Mouse (Mus musculus) kidney, postnatal 0 days (tissue): ENCODE measurements around the gene Ikzf3. TPM values are rescaled to one million over a fixed set of nuclear protein-coding genes. Genes with fewer than 3 reads are reported as not detected.

Experiments
- ATAC-seq: fragments of 200-750 bp; cut with Nextera tagmentation; replicated peaks from 2 replicates; pipeline ENCODE4 v1.8.0; 2017; ENCODE audit warnings: low read depth, moderate number of reproducible peaks, moderate TSS enrichment, moderate library complexity; ENCODE audit not compliant: low FRiP score
- DNase-seq: peaks from one replicate; pipeline ENCODE4 v3.0.0-alpha.2; 2016; ENCODE audit warnings: low spot score
- H3K27ac ChIP-seq: fragments of 300-500 bp; sonication (generic); 2 replicates; pipeline ENCODE4 v1.5.1; 2014; ENCODE audit warnings: mild to moderate bottlenecking
- H3K27me3 ChIP-seq: fragments of 300-500 bp; sonication (generic); 2 replicates; pipeline ENCODE4 v1.6.1; 2014; ENCODE audit warnings: low read length, mixed read lengths; ENCODE audit not compliant: insufficient read depth
- H3K36me3 ChIP-seq: fragments of 300-500 bp; sonication (generic); 2 replicates; pipeline ENCODE4 v1.6.1; 2014; ENCODE audit warnings: low read length, mixed read lengths; ENCODE audit not compliant: insufficient read depth
- H3K4me1 ChIP-seq: fragments of 300-500 bp; sonication (generic); replicated peaks from 2 replicates; pipeline ENCODE4 v1.6.1; 2014; ENCODE audit warnings: antibody characterized with exemption, low read length, mixed read lengths; ENCODE audit not compliant: insufficient read depth
- H3K4me2 ChIP-seq: fragments of 300-500 bp; sonication (generic); 2 replicates; pipeline ENCODE4 v1.6.1; 2014; ENCODE audit warnings: mild to moderate bottlenecking, low read length, moderate library complexity, mixed read lengths
- H3K4me3 ChIP-seq: fragments of 300-500 bp; sonication (generic); replicated peaks from 2 replicates; pipeline ENCODE4 v1.5.1; 2014; ENCODE audit warnings: low read depth, low read length
- H3K9ac ChIP-seq: fragments of 300-500 bp; sonication (generic); 2 replicates; pipeline ENCODE4 v1.6.1; 2014; ENCODE audit warnings: low read depth, low read length
- H3K9me3 ChIP-seq: fragments of 300-500 bp; sonication (generic); replicated peaks from 2 replicates; pipeline ENCODE4 v1.6.1; 2016; ENCODE audit warnings: low read length, inconsistent platforms, mixed read lengths
- CTCF ChIP-seq: IDR thresholded peaks from 2 replicates; pipeline ENCODE4 v1.5.1; 2016; ENCODE audit warnings: antibody characterized with exemption, low read depth, mild to moderate bottlenecking, moderate library complexity
- WGBS: fragments of 180-500 bp; shearing (Covaris S2); extraction: QIAGEN DNeasy Blood & Tissue Kit; methylation state at CpG from one replicate; pipeline ENCODE4 v1.1.7; 2014; 5-methylcytosine and 5-hydroxymethylcytosine counted together
- polyA plus RNA-seq: library from polyadenylated mRNA; unstranded; fragments of >200 nt; fragmentation: Nextera tagmentation; extraction: Ambion mirVana; gene quantifications from 2 replicates; pipeline ENCODE4 v1.2.1, GENCODE M21; 2015

Gene Ikzf3
- polyA plus RNA-seq, 1 experiment from 2014 or later, result 0.29 TPM

DNA sequence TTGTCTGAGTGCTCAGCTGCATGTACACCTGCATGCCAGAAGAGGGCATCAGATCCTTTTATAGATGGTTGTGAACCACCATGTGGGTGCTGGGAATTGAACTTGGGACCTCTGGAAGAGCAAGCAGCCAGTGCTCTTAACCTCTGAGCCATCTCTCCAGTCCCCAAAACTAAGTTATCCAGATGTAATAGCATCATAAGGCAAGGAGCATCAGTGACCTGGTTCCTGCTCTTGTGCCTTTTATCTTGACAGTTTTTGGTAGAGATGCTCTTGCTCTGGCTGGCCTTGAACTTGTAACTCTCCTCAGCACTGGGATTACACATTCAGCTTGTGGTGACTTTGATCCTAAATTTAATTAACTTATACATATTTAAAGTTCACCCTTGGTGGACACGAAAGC, 102.1 kb downstream of the Ikzf3 start:
- H3K4me1 ChIP-seq, result peaks cover 6% of the 10 kb centered on the region; the same call in 1 of the 2 replicates
- DNase-seq, result no peak
- H3K27ac ChIP-seq, result no peak overlapping the region
- no peaks in the 10 kb centered on the region for H3K9me3 ChIP-seq
- H3K27me3 ChIP-seq, result no peaks in the 10 kb centered on the region
- 0 out of 2 replicates have a peak, but pooled peaks have one; percentile 19 for TF ChIP-seq CTCF
- H3K36me3 ChIP-seq, result no peaks in the 10 kb centered on the region
- WGBS, result 96% methylated on average over 1 of the region's 1 CpGs
- no peak for ATAC-seq
- H3K4me2 ChIP-seq, result no peak overlapping the region
- no peak overlapping the region for H3K4me3 ChIP-seq
- no peak overlapping the region for H3K9ac ChIP-seq

DNA sequence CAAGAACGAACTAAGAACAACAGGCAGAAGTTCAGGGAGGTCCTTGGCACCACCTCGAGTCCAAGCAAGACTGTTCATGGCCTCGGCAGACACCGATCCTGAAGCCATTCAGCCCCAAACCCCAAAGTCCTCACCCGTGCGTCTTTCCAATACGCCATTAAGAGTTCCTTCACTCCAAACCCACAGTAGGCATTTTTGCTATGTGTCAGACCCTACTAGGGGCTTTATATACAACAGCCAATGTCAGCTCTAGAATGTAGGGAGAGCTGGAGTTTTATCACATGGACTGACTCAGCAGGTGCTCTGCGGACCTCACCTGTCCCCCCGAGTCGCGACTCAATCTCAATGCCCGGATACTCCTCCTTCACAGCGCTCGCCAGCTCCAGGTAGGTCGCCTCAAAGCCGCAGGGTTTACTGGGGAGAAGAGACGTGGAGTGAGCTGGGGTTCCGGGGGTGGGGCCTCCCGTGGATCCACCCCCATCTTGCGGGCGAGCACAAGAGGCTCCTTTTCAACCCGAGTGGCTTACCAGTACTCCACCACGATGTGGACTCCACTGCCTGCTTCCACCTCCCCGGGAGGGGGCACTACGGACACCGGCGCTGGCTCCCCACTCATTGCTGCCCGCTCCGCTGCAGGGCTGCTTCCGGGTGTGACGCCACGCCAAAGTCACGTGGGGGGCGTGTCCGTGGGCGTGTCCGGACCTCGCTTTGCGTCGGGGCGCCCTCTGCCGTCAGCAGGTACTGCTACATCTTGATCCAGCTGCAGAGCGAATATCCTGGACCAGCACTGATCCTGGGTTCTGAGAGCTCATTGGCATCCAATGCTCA, 107.3 kb downstream of the Ikzf3 start, which contains the start of gene Mien1:
Gene Mien1 (minus strand): TSS at position 661 of the 828 bp plus-strand sequence.
- H3K36me3 ChIP-seq, result peaks cover 22% of the 10 kb centered on the region
- peak; percentile 95 for DNase-seq
- peak within 1 kb of the TSS; percentile 95 for H3K4me2 ChIP-seq
- H3K9ac ChIP-seq, result peak within 1 kb of the TSS; percentile 70
- H3K27me3 ChIP-seq, result no peaks in the 10 kb centered on the region
- H3K4me1 ChIP-seq, result no peaks in the 10 kb centered on the region; the same call in 1 of the 2 replicates
- peak within 1 kb of the TSS; percentile 66 for H3K27ac ChIP-seq
- 2% methylated on average over 43 of the region's 43 CpGs for WGBS
- H3K9me3 ChIP-seq, result no peaks in the 10 kb centered on the region
- peak; percentile 98 for TF ChIP-seq CTCF
- H3K4me3 ChIP-seq, result peak within 1 kb of the TSS; percentile 62
- peak; percentile 93 for ATAC-seq

DNA sequence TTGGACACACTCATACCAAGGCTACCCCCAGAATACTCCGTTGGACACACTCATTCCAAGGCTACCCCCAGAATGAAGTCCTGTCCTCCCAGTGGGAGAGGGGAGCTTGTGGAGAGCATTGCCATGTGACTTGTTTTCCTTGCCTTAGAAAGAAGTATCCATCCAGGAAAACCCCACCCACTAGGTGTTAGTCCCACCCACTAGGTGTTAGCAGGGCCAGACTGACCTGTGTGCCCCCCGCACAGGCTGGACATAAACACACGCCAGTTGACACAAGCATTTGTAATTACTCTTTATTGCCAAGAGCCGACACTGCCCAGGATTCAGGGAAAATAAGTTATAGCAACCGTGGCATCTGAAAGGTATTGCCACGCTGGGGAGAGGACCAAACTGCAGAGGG, 108.4 kb downstream of the Ikzf3 start:
- ATAC-seq (no peak), DNase-seq (no peak)
- H3K36me3 ChIP-seq, result peaks cover 30% of the 10 kb centered on the region
- no peak for TF ChIP-seq CTCF
- H3K9me3 ChIP-seq, result no peaks in the 10 kb centered on the region
- WGBS, result 68% methylated on average over 6 of the region's 6 CpGs
- H3K4me2 ChIP-seq, result no peak overlapping the region
- no peaks in the 10 kb centered on the region for H3K27me3 ChIP-seq
- H3K9ac ChIP-seq, result no peak overlapping the region
- no peak overlapping the region for H3K4me3 ChIP-seq
- no peaks in the 10 kb centered on the region; the same call in 1 of the 2 replicates for H3K4me1 ChIP-seq
- peak overlapping the region; percentile 66; the same call in 1 of the 2 replicates for H3K27ac ChIP-seq

DNA sequence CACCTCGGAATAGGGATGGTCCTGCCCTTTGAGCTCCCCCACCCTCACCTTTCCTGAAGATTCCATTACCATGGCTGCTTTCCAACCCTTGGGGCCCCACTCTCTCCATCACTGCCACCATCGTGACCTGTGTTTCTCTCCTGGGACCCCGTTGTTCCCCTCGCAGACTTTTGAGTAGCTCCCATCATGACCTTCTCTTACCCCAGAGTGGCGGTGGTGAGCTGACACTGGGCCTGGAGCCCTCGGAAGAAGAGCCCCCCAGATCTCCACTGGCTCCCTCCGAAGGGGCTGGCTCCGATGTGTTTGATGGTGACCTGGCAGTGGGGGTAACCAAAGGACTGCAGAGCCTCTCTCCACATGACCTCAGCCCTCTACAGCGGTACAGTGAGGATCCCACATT, 110.1 kb downstream of the Ikzf3 start:
- TF ChIP-seq CTCF, result no peak
- Histone ChIP-seq H3K36me3 (peaks cover 47% of the 10 kb centered on the region), H3K27ac (no peak overlapping the region), H3K27me3 (no peaks in the 10 kb centered on the region), H3K9me3 (no peaks in the 10 kb centered on the region), H3K4me1 (no peaks in the 10 kb centered on the region; the same call in 1 of the 2 replicates), H3K4me2 (no peak overlapping the region), H3K4me3 (no peak overlapping the region), H3K9ac (no peak overlapping the region)
- 92% methylated on average over 9 of the region's 9 CpGs for WGBS
- DNase-seq, result no peak
- ATAC-seq, result no peak

DNA sequence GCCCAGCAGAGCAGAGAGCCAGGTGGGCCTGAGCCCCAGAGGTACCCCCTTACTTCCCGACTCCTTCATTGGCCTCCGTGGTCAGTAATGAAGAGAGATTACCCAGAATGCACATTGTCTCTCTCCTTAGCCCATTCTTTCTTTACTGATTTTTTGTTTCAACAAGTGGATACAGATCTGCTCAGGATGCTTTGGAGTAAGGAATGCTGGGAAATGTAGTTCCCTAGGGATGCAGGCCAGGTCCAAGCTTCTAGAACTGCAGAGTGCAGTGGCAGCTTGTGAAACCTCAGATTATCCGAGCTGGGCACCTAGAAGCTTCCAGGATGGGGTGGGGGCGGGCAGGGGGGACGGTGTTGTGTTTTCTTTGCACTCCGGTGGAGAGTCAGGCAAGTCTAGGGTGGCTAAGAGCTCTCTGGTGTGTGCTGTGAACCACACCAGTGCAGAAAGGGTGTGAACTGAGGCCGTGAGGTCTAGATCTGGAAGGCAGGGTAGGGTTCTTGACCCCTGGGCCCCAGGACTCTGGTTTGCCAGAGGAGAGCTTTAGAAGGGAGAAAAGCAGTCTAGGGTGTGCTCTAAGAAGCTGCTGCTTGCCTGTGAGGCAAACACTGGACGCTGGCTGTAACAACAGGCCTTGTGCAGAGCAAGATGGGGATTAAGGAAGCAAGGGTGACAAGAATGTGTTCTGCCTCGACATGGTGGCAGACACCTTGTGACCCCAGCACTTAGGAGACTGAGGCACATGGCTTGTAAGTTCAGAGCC, 113.9 kb downstream of the Ikzf3 start:
- Histone ChIP-seq H3K27ac (no peak overlapping the region), H3K9ac (no peak overlapping the region), H3K4me3 (no peak overlapping the region), H3K27me3 (no peaks in the 10 kb centered on the region), H3K4me2 (no peak overlapping the region), H3K9me3 (no peaks in the 10 kb centered on the region), H3K36me3 (peaks cover 70% of the 10 kb centered on the region), H3K4me1 (no peaks in the 10 kb centered on the region)
- no peak for TF ChIP-seq CTCF
- WGBS, result 84% methylated on average over 9 of the region's 9 CpGs
- DNase-seq, result no peak
- ATAC-seq, result no peak

DNA sequence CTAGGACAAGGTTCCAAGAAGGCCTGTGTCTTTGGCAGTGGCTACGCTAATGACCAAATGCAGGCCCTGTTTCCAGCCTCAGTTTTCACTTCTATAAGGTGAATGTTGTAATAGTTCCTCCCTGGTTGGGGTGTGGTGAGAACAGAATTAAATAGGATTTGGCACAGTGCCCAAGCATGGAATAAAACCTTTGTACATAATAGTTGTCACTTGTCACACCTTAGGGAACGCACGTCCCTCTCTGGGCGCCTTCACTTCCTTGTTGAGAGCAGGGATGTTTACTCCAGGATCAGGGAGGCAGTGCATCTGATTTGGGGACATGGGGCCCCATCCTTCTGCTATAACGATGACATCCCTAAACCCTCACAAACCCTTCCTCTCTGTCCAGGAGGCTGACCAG, 117.4 kb downstream of the Ikzf3 start:
- ATAC-seq (no peak), DNase-seq (no peak)
- 73% methylated on average over 5 of the region's 5 CpGs for WGBS
- H3K9me3 ChIP-seq, result no peaks in the 10 kb centered on the region
- H3K27ac ChIP-seq, result no peak overlapping the region
- no peaks in the 10 kb centered on the region for H3K27me3 ChIP-seq
- no peak for TF ChIP-seq CTCF
- H3K4me3 ChIP-seq, result no peak overlapping the region
- H3K36me3 ChIP-seq, result peaks cover 75% of the 10 kb centered on the region
- no peak overlapping the region for H3K9ac ChIP-seq
- H3K4me2 ChIP-seq, result no peak overlapping the region
- no peaks in the 10 kb centered on the region for H3K4me1 ChIP-seq
